Mouse (Mus musculus) cerebellum, adult 2 months (tissue): ENCODE results near the gene Slc7a11.

Experiments
- CTCF ChIP-seq: fragments of 200-500 bp; IDR thresholded peaks from 2 replicates; pipeline ENCODE4 v1.5.1; 2011; ENCODE audit warnings: low read depth, mild to moderate bottlenecking, control low read depth, low read length, moderate library complexity, borderline replicate concordance; ENCODE audit not compliant: insufficient read depth
- POLR2A ChIP-seq: fragments of 200-500 bp; IDR thresholded peaks from 2 replicates; pipeline ENCODE4 v1.6.1; 2011; ENCODE audit warnings: low read length, control low read depth, borderline replicate concordance; ENCODE audit not compliant: insufficient read depth

DNA sequence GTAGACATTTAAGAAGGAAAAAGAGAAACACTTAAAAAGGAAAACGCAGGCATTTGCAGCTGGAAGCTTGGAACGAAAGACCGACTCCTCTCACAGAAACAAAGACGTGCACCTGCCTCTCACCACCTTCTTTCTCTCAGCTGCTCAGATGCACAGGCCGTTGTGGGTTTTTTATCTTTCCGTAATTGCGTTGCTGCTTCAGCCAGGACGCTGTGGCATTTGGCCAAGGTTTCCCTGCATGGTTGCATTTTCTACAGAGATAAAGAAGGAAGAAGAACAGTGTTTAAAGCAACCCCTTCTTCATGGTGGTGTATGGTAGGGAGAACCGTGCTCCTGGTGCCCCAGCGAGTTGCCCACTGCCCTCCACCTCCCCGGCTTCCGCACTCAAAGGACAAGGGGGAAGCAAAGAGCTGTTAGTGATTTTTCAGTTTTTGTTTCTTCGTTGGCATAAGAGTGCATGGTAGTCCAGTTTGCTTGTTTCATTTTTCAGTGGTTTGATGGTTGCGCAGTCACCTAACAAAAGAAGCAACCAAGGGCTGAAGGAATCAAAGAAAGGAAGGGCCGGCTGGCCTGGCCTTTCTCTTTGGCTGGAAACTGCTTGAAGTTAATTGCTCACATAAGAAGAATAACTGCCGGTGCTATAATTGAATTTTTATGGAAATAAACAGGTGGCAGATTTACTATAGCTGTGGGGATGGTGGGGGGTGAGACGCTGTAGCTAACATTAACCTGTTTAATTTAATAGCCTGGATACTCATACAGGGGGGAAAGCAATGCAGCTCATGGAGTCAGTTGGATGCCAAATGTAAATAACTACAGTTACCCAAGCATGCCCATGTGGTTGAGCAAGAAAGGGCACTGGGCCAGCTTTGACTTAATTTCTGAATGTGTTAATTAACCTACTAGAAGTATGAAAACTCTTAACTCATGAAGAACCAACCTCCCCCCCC lies 143.1 kb downstream of the Slc7a11 start:
- TF ChIP-seq CTCF (no peak), POLR2A (no peak)
